21 mouse cellular contexts compared by ENCODE assay signal in the genomic region with DNA sequence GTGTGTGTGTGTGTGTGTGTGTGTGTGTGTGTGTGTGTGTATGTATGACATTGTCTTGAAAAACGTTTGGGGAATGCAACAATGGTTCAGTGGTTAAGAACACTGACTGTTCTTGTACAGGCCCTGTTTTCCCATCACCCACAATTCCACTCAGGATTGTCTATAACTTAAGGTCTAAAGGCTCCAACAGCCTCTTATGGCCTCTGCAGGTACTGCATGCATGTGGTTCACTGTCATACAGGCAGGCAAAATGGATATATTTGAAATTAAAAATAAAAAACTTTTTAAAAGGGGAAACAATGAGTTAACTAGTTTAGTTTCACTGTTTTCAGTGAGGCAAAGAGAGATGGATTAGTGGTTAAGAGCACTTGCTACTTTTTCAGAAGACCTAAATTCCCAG. TPM values are rescaled to one million over a fixed set of nuclear protein-coding genes. Genes with fewer than 3 reads are reported as not detected.
A peak's percentile ranks its signal among the peaks of the same experiment; 100 is the strongest.
DNase-seq lines count a peak whose midpoint lies in the region; ATAC-seq and TF ChIP-seq lines count a peak whose summit lies in the region.
"Had no signal": no experiment of that assay in that cellular context is flagged by ENCODE, and none has a peak within 500 bp of the region (broad histone marks: within the 10 kb centered on the region; RNA-seq: fewer than 3 reads in every experiment).

No protein-coding gene starts in this region.

- H3K4me2 ChIP-seq in liver, postnatal 0 days (ENCODE audit: low read depth, low read length): no peak overlapping the region
- H3K4me2 ChIP-seq in liver, embryonic 12.5 days: no peak overlapping the region
- H3K4me2 ChIP-seq: embryonic facial prominence, embryonic 12.5 days; forebrain, embryonic 13.5 days; heart, embryonic 11.5 days; hindbrain, embryonic 14.5 days had no signal

- H3K27ac ChIP-seq in heart, adult 2 months: no peak overlapping the region
- no peak overlapping the region for H3K27ac ChIP-seq in liver, postnatal 0 days (ENCODE audit: low read depth)
- H3K27ac ChIP-seq in liver, embryonic 12.5 days: no peak overlapping the region
- H3K27ac ChIP-seq: embryonic facial prominence, embryonic 12.5 days; forebrain, embryonic 13.5 days; hindbrain, embryonic 14.5 days had no signal

- H3K4me1 ChIP-seq in heart, adult 2 months (ENCODE audit: control insufficient read depth, insufficient read depth, low read length): peaks cover 2% of the 10 kb centered on the region; the same call in 1 of the 2 replicates
- H3K4me1 ChIP-seq in liver, postnatal 0 days (ENCODE audit: insufficient read depth): no peaks in the 10 kb centered on the region
- H3K4me1 ChIP-seq in liver, embryonic 12.5 days: no peaks in the 10 kb centered on the region

- 13% methylated on average over 1 of the region's 1 CpGs for WGBS in heart, adult 2 months
- 33% methylated on average over 1 of the region's 1 CpGs for WGBS in liver, postnatal 0 days (ENCODE audit: insufficient replicate concordance)
- 13% methylated on average over 1 of the region's 1 CpGs for WGBS in liver, embryonic 12.5 days (ENCODE audit: insufficient replicate concordance)

- no peaks in the 10 kb centered on the region for H3K27me3 ChIP-seq in heart, adult 2 months (ENCODE audit: control insufficient read depth, insufficient read depth, low read length)
- no peaks in the 10 kb centered on the region for H3K27me3 ChIP-seq in liver, postnatal 0 days (ENCODE audit: insufficient read depth, low read length)
- no peaks in the 10 kb centered on the region for H3K27me3 ChIP-seq in liver, embryonic 12.5 days (replicated peaks)
- H3K27me3 ChIP-seq: embryonic facial prominence, embryonic 12.5 days; forebrain, embryonic 13.5 days had no signal

- no peaks in the 10 kb centered on the region for H3K9me3 ChIP-seq in liver, postnatal 0 days (ENCODE audit: low read length)
- H3K9me3 ChIP-seq in liver, embryonic 12.5 days (replicated peaks): no peaks in the 10 kb centered on the region
- H3K9me3 ChIP-seq: embryonic facial prominence, embryonic 12.5 days; forebrain, embryonic 13.5 days; G1E had no signal

- DNase-seq in heart, adult 2 months: no peak
- no peak for DNase-seq in heart, postnatal 25 days (ENCODE audit: low spot score)
- DNase-seq in liver, postnatal 0 days: no peak
- peak; percentile 21 for DNase-seq in ES-CJ7 (ENCODE audit: low read depth, low spot score)
- no peak for DNase-seq in gastrocnemius, postnatal 4 days (ENCODE audit: low spot score in 2 of 2)
- DNase-seq: adrenal gland, adult 2 months; B cell, adult 2 months; cerebellum, adult 9-11 months; gastrocnemius, postnatal 25 days; heart, postnatal 14 days; layer of hippocampus, postnatal 36 days; thymus, postnatal 14 days had no signal

- no peak overlapping the region for H3K9ac ChIP-seq in heart, adult 2 months (ENCODE audit: low read depth, low read length)
- H3K9ac ChIP-seq in liver, postnatal 0 days (replicated peaks): no peak overlapping the region
- no peak overlapping the region for H3K9ac ChIP-seq in liver, embryonic 12.5 days
- H3K9ac ChIP-seq: embryonic facial prominence, embryonic 12.5 days; forebrain, embryonic 13.5 days; hindbrain, embryonic 14.5 days had no signal

- H3K4me3 ChIP-seq in heart, adult 2 months: no peak overlapping the region
- no peak overlapping the region for H3K4me3 ChIP-seq in liver, postnatal 0 days (ENCODE audit: low read depth, low read length)
- H3K4me3 ChIP-seq in liver, embryonic 12.5 days: no peak overlapping the region
- H3K4me3 ChIP-seq: embryonic facial prominence, embryonic 12.5 days; erythroblast, embryonic 14.5 days; forebrain, embryonic 13.5 days had no signal

- no peak for TF ChIP-seq POLR2A in heart, adult 2 months (IDR thresholded peaks at IDR 0.05; ENCODE audit: insufficient read depth, low read depth, low read length)

- no peak for TF ChIP-seq EP300 in heart, adult 2 months (IDR thresholded peaks at IDR 0.05; ENCODE audit: insufficient read depth, low read depth, low read length)
- no peak for TF ChIP-seq EP300 in liver, postnatal 0 days (IDR thresholded peaks at IDR 0.05; ENCODE audit: low read depth)

- peak; percentile 37 for TF ChIP-seq CTCF in heart, adult 2 months (IDR thresholded peaks at IDR 0.05)
- peak; percentile 40 for TF ChIP-seq CTCF in liver, postnatal 0 days (IDR thresholded peaks at IDR 0.05; ENCODE audit: low read depth)

- ATAC-seq in liver, postnatal 0 days: no peak
- no peak for ATAC-seq in liver, embryonic 12.5 days
- ATAC-seq in megakaryocyte progenitor cell, adult 5-6 weeks (replicated peaks; ENCODE audit: poor library complexity): peak; percentile 54; the same call in 1 of the 2 replicates
- no peak for ATAC-seq in activated CD4-positive, CD25-positive, alpha-beta regulatory T cell, adult 4 months
- ATAC-seq: forebrain, embryonic 13.5 days had no signal

- H3K36me3 ChIP-seq in heart, adult 2 months (ENCODE audit: control insufficient read depth, insufficient read depth, low read length): no peaks in the 10 kb centered on the region
- no peaks in the 10 kb centered on the region for H3K36me3 ChIP-seq in liver, postnatal 0 days (replicated peaks; ENCODE audit: insufficient read depth, low read length)
- H3K36me3 ChIP-seq in liver, embryonic 12.5 days: no peaks in the 10 kb centered on the region
- H3K36me3 ChIP-seq: embryonic facial prominence, embryonic 12.5 days; G1E had no signal

- intact Hi-C loops in heart, adult 2 months (cut with DNase I): no loop called here
- intact Hi-C loops in heart, postnatal 25 days (cut with DNase I): no loop called here

- H3K79me2 ChIP-seq in heart, adult 2 months (replicated peaks; ENCODE audit: control insufficient read depth, insufficient read depth, low read length): no peaks in the 10 kb centered on the region

RNA-seq across cellular contexts. Expression of gene Top2b, which starts 39.8 kb away (rescaled TPM):
- 10 to 100 TPM; 49.1 to 55.1 TPM for total RNA-seq in heart, adult 2 months (2021)
- polyA plus RNA-seq in heart, adult 2 months (2012; rRNA removed): 9.9 and 30.3 TPM in 2 replicates
- total RNA-seq in heart, postnatal 25 days (2021): 10 to 100 TPM; 62.4 to 67.5 TPM
- 8.8 and 9.3 TPM in 2 replicates for polyA plus RNA-seq in liver, postnatal 0 days (2015; fragmentation: Nextera tagmentation; extraction: Ambion mirVana)
- polyA plus RNA-seq in liver, embryonic 12.5 days (2016; fragmentation: Nextera tagmentation; extraction: Ambion mirVana): 36.9 and 37.8 TPM in 2 replicates
- total RNA-seq in megakaryocyte progenitor cell, adult 5-6 weeks (2015): 133 and 156 TPM in 2 replicates
- total RNA-seq in megakaryocyte progenitor cell, adult 5-6 weeks (2017): 107 and 130 TPM in 2 replicates
- 100 to 1,000 TPM in 1 of 2 experiments, 10 to 100 TPM in 1; 94.5 to 110 TPM for total RNA-seq in gastrocnemius, postnatal 4 days (2021)
- polyA plus RNA-seq in activated CD4-positive, CD25-positive, alpha-beta regulatory T cell, adult 4 months (2017; shearing (Covaris generic)): 10 to 100 TPM; 60.6 to 86.4 TPM
